Mouse (Mus musculus) heart, embryonic 11.5 days (tissue): ENCODE data around the gene Stn1. TPM values are rescaled to one million over a fixed set of nuclear protein-coding genes. Genes with fewer than 3 reads are reported as not detected.
A peak's percentile ranks its signal among the peaks of the same experiment; 100 is the strongest.

Experiments
- ATAC-seq: fragments of 200-750 bp; cut with Nextera tagmentation; replicated peaks from 2 replicates; pipeline ENCODE4 v1.8.0; 2017; ENCODE audit warnings: moderate library complexity; ENCODE audit not compliant: insufficient number of reproducible peaks, low FRiP score, low TSS enrichment
- H3K27ac ChIP-seq: fragments of 300-500 bp; sonication (generic); 2 replicates; pipeline ENCODE4 v1.5.1; 2014; ENCODE audit warnings: mild to moderate bottlenecking, low read depth, low read length
- H3K27me3 ChIP-seq: fragments of 300-500 bp; sonication (generic); 2 replicates; pipeline ENCODE4 v1.6.1; 2014; ENCODE audit warnings: mild to moderate bottlenecking, low read length, mixed read lengths; ENCODE audit not compliant: control insufficient read depth, insufficient read depth
- H3K36me3 ChIP-seq: fragments of 300-500 bp; sonication (generic); 2 replicates; pipeline ENCODE4 v1.6.1; 2014; ENCODE audit warnings: mild to moderate bottlenecking, low read length, moderate library complexity, mixed read lengths; ENCODE audit not compliant: control insufficient read depth, insufficient read depth
- H3K4me1 ChIP-seq: fragments of 300-500 bp; sonication (generic); 2 replicates; pipeline ENCODE4 v1.6.1; 2014; ENCODE audit warnings: low read length; ENCODE audit not compliant: control insufficient read depth, insufficient read depth
- H3K4me2 ChIP-seq: fragments of 300-500 bp; sonication (generic); 2 replicates; pipeline ENCODE4 v1.6.1; 2014; ENCODE audit warnings: mild to moderate bottlenecking, moderate library complexity
- H3K4me3 ChIP-seq: fragments of 300-500 bp; sonication (generic); 2 replicates; pipeline ENCODE4 v1.5.1; 2014; ENCODE audit warnings: low read depth, low read length
- H3K9ac ChIP-seq: fragments of 300-500 bp; sonication (generic); 2 replicates; pipeline ENCODE4 v1.6.1; 2014; ENCODE audit warnings: mild to moderate bottlenecking, low read depth, low read length, moderate library complexity
- H3K9me3 ChIP-seq: fragments of 300-500 bp; sonication (generic); replicated peaks from 2 replicates; pipeline ENCODE4 v1.6.1; 2016; ENCODE audit warnings: low read length; ENCODE audit not compliant: control insufficient read depth
- WGBS: fragments of 180-500 bp; shearing (Covaris S2); extraction: QIAGEN DNeasy Blood & Tissue Kit; methylation state at CpG from one replicate; pipeline ENCODE4 v1.1.7; 2014; ENCODE audit not compliant: insufficient replicate concordance; 5-methylcytosine and 5-hydroxymethylcytosine counted together
- polyA plus RNA-seq: library from polyadenylated mRNA; unstranded; fragments of >200 nt; fragmentation: Nextera tagmentation; extraction: Ambion mirVana; gene quantifications from 2 replicates; pipeline ENCODE4 v1.2.1, GENCODE M21; 2014

Stn1 gene
- polyA plus RNA-seq, 1 experiment from 2014 or later, result 40.0 TPM

DNA sequence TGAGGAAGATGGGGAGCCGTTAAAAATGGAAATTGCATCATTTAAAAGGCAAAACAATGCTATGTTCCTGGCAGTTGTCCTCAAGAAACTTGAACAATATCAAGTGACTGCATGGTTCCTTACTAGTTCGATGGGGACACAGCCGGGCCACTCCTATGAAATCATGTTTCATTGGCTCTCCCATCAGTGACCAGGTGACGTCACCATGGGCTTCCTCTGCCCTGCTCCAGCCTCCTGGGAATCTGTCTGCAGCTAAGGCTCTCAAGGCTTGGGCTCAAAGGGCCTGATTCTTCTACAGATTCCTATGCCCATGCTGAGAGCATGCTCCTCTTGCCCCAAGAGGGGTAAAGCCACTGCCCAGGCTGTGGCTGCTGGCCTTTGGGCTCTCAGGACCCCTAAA lies 12.3 kb upstream of the Stn1 start:
- H3K27ac ChIP-seq, result no peak overlapping the region
- ATAC-seq, result no peak
- no peaks in the 10 kb centered on the region for H3K36me3 ChIP-seq
- no peak overlapping the region for H3K4me3 ChIP-seq
- H3K9me3 ChIP-seq, result no peaks in the 10 kb centered on the region
- H3K9ac ChIP-seq, result no peak overlapping the region
- H3K4me1 ChIP-seq, result no peaks in the 10 kb centered on the region
- 72% methylated on average over 4 of the region's 4 CpGs for WGBS
- no peaks in the 10 kb centered on the region for H3K27me3 ChIP-seq
- no peak overlapping the region for H3K4me2 ChIP-seq

GRCm38 (mm10) chr19:47549174-47549573 lies 11.9 kb upstream of the Stn1 start:
- no peak for ATAC-seq
- Histone ChIP-seq H3K4me2 (no peak overlapping the region), H3K4me1 (no peaks in the 10 kb centered on the region), H3K27ac (no peak overlapping the region), H3K27me3 (no peaks in the 10 kb centered on the region), H3K9me3 (no peaks in the 10 kb centered on the region), H3K9ac (no peak overlapping the region), H3K4me3 (no peak overlapping the region), H3K36me3 (no peaks in the 10 kb centered on the region)
- 75% methylated on average over 9 of the region's 9 CpGs for WGBS

DNA sequence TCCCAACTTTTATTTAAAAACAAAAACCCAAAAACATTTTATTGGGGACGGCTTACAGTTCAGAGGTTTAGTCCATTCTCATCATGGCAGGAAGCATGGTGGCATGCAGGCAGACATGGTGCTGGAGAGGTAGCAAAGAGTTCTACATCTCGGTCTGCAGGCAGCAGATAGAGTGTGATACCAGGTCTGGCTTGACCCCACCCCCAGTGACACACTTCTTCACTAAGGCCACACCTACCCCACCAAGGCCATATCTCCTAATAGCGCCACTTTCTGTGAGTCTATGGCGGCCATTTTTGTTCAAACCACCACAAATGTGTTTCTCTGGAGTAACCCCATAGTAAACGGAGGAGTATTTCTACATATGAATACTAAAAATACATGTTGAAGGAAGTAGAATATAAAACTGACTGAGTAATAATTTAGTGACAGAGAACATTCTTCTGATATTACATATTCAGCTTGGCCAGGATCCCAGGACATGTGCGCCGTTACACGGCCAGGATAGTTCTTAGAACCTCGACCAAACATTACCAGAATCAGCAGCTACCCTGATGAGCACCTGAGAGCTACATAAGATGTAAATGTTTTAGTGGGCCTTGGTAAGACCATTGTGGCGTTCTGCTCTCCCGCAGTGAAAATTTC lies 11.2 kb upstream of the Stn1 start:
- H3K4me1 ChIP-seq, result no peaks in the 10 kb centered on the region
- no peak for ATAC-seq
- H3K9ac ChIP-seq, result no peak overlapping the region
- H3K4me2 ChIP-seq, result no peak overlapping the region
- no peaks in the 10 kb centered on the region for H3K9me3 ChIP-seq
- no peaks in the 10 kb centered on the region for H3K27me3 ChIP-seq
- no peak overlapping the region for H3K4me3 ChIP-seq
- H3K36me3 ChIP-seq, result no peaks in the 10 kb centered on the region
- H3K27ac ChIP-seq, result no peak overlapping the region
- 89% methylated on average over 11 of the region's 11 CpGs for WGBS

DNA sequence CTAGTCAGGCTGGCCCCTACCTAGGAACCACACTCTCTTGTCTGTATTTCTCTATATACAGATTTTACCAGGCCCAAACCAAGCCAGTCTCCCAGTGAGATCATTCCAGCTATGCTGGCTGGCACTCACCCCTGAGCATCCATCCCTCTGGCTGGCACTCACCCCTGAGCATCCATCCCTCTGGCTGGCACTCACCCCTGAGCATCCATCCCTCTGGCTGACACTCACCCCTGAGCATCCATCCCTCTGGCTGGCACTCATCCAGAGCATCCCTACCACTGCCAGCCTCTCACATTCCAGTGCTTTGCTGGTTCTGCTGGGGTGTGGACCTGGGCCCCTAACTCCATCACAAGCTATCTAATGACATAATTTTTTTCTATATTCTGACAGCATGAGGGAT lies 8.2 kb upstream of the Stn1 start:
- ATAC-seq, result no peak
- Histone ChIP-seq H3K4me3 (no peak overlapping the region), H3K9ac (no peak overlapping the region), H3K27me3 (no peaks in the 10 kb centered on the region), H3K36me3 (no peaks in the 10 kb centered on the region), H3K4me1 (no peaks in the 10 kb centered on the region; the same call in 1 of the 2 replicates), H3K27ac (no peak overlapping the region), H3K4me2 (no peak overlapping the region), H3K9me3 (no peaks in the 10 kb centered on the region)

- no peaks in the 10 kb centered on the region for H3K9me3 ChIP-seq
- WGBS, result 67% methylated on average over 3 of the region's 3 CpGs
- H3K4me3 ChIP-seq, result no peak overlapping the region
- H3K27ac ChIP-seq, result no peak overlapping the region
- H3K27me3 ChIP-seq, result no peaks in the 10 kb centered on the region
- H3K36me3 ChIP-seq, result no peaks in the 10 kb centered on the region
- ATAC-seq, result no peak
- H3K4me1 ChIP-seq, result no peaks in the 10 kb centered on the region; the same call in 1 of the 2 replicates
- no peak overlapping the region for H3K4me2 ChIP-seq
- H3K9ac ChIP-seq, result no peak overlapping the region
Observed at GRCm38 (mm10) chr19:47545055-47545454, 7.7 kb upstream of the Stn1 start.

DNA sequence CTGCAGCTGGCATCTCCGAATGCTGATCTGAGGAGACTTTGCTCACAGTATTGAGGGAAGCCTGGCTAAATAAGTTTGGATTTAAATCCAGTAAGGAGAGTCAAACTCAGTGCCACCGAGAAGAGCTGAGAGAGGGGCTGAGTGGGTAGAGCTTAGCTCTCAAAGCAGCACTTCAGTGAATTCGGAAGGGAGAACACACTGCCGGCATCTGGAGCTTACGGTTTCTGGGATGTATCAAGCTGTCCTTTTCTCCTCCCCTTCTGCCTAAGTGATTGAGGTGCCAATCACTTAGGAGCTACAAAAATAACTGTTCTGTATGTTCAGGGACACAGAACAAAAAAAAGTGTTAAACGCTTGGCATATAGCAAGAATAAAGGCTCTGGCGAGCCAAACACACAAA lies 5.1 kb upstream of the Stn1 start:
- H3K4me2 ChIP-seq, result no peak overlapping the region
- H3K9me3 ChIP-seq, result no peaks in the 10 kb centered on the region
- ATAC-seq, result no peak
- WGBS, result 51% methylated on average over 7 of the region's 7 CpGs
- H3K4me3 ChIP-seq, result no peak overlapping the region
- H3K36me3 ChIP-seq, result no peaks in the 10 kb centered on the region
- no peak overlapping the region for H3K9ac ChIP-seq
- no peak overlapping the region for H3K27ac ChIP-seq
- H3K27me3 ChIP-seq, result no peaks in the 10 kb centered on the region
- peaks cover 14% of the 10 kb centered on the region for H3K4me1 ChIP-seq

- Histone ChIP-seq H3K4me3 (no peak overlapping the region), H3K4me2 (peak overlapping the region; percentile 8), H3K9ac (no peak overlapping the region), H3K27me3 (no peaks in the 10 kb centered on the region), H3K27ac (peak overlapping the region; percentile 50; the same call in 1 of the 2 replicates), H3K9me3 (no peaks in the 10 kb centered on the region), H3K4me1 (peaks cover 21% of the 10 kb centered on the region), H3K36me3 (no peaks in the 10 kb centered on the region)
- ATAC-seq, result no peak
- 6% methylated on average over 6 of the region's 6 CpGs for WGBS
Observed at GRCm38 (mm10) chr19:47538801-47539200, 1.5 kb upstream of the Stn1 start.

DNA sequence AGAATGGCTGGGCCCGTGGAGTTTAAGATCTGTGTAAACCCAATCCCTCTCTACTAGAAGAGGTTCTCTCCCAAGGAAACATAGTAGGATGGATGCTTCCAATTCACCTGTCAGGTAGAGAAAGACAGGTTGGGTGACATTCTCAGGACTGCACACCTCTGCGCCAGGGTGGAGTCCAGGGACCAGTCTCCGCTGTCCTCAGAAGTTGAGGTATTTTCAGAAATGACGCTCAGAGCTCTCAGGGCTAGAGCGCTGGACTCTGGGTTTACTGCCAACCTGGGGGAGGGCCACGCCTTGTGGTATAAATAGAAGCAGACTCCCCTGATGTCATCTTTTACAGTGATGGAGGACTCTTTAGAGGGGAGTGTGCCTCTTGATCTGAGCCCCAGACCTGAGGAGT lies 572 bp upstream of the Stn1 start:
- peaks cover under 1% of the 10 kb centered on the region for H3K36me3 ChIP-seq
- peak overlapping the region; percentile 51 for H3K4me3 ChIP-seq
- peak overlapping the region; percentile 87 for H3K27ac ChIP-seq
- peak overlapping the region; percentile 75 for H3K4me2 ChIP-seq
- 49% methylated on average over 6 of the region's 6 CpGs for WGBS
- H3K4me1 ChIP-seq, result peaks cover 21% of the 10 kb centered on the region
- H3K9me3 ChIP-seq, result no peaks in the 10 kb centered on the region
- ATAC-seq, result no peak
- H3K9ac ChIP-seq, result peak overlapping the region; percentile 73; the same call in 1 of the 2 replicates
- H3K27me3 ChIP-seq, result no peaks in the 10 kb centered on the region
